Mouse (Mus musculus) myocyte (in vitro differentiated cells): ENCODE measurements around the gene Nrp1.

Source experiments
- CEBPB ChIP-seq: IDR thresholded peaks from 2 replicates; pipeline ENCODE4 v1.6.1; 2011; ENCODE audit warnings: mild to moderate bottlenecking, moderate library complexity; ENCODE audit not compliant: poor library complexity, insufficient read depth, severe bottlenecking
- MAX ChIP-seq: IDR thresholded peaks from one replicate; pipeline ENCODE4 v1.6.1; 2011; ENCODE audit warnings: low read depth, mild to moderate bottlenecking, control low read depth
- MYOD1 ChIP-seq, 3 experiments: IDR thresholded peaks; one replicate each; pipeline ENCODE4 v1.6.1; 2011; ENCODE audit warnings: control low read depth in 2 of 3, low read depth in 2 of 3, mild to moderate bottlenecking in 2 of 3, moderate library complexity in 1 of 3; ENCODE audit not compliant: insufficient read length in 2 of 3, control insufficient read depth in 1 of 3
- MYOG ChIP-seq, 3 experiments: IDR thresholded peaks; one replicate each; pipeline ENCODE4 v1.6.1; 2011; ENCODE audit warnings: control low read depth in 2 of 3, low read depth in 2 of 3, mild to moderate bottlenecking in 2 of 3; ENCODE audit not compliant: insufficient read length in 2 of 3, control insufficient read depth in 1 of 3, insufficient read depth in 1 of 3
- POLR2A ChIP-seq: IDR thresholded peaks from one replicate; pipeline ENCODE4 v1.6.1; 2011; ENCODE audit warnings: low read depth, mild to moderate bottlenecking, control low read depth, moderate library complexity; ENCODE audit not compliant: insufficient read length
- TCF12 ChIP-seq: IDR thresholded peaks from one replicate; pipeline ENCODE4 v1.6.1; 2011; ENCODE audit warnings: mild to moderate bottlenecking, control low read depth; ENCODE audit not compliant: poor library complexity, insufficient read depth, severe bottlenecking
- USF1 ChIP-seq: IDR thresholded peaks from one replicate; pipeline ENCODE4 v1.6.1; 2011; ENCODE audit warnings: low read depth, mild to moderate bottlenecking, control low read depth, moderate library complexity

DNA sequence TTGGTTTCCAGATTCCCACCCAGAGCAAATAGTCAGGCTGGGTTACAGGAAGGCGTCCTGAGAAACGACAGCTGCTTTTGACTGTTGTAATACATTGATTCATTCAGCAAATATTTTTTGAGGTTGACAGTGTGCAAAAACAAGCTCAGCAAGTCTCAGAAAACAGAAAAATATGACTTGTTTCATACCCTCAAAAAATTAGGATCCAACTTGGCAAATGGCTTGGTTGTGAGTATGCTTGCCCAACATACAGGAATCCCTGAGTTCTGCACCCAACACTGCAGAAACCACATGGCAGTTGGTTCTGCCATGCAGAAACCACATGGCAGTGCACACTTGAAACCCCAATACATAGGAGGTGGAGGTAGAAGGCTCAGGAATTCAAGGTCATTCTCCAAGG is 107.1 kb downstream of the Nrp1 start:
- no peak for TF ChIP-seq POLR2A
- no peak for TF ChIP-seq TCF12
- TF ChIP-seq MAX: no peak
- TF ChIP-seq CEBPB: peak; percentile 80
- TF ChIP-seq MYOG (IDR thresholded peaks at IDR 0.05; ENCODE audit: control insufficient read depth in 1 of 3, insufficient read depth in 1 of 3, insufficient read length in 2 of 3, low read depth in 2 of 3): peak in 2 of 3 experiments; percentile 51 to 57
- TF ChIP-seq USF1: no peak
- TF ChIP-seq MYOD1 (IDR thresholded peaks at IDR 0.05; ENCODE audit: control insufficient read depth in 1 of 3, insufficient read length in 2 of 3, low read depth in 2 of 3): peak in 1 of 3 experiments; percentile 45
